12 mouse cellular contexts compared by ENCODE assay signal in the genomic region with DNA sequence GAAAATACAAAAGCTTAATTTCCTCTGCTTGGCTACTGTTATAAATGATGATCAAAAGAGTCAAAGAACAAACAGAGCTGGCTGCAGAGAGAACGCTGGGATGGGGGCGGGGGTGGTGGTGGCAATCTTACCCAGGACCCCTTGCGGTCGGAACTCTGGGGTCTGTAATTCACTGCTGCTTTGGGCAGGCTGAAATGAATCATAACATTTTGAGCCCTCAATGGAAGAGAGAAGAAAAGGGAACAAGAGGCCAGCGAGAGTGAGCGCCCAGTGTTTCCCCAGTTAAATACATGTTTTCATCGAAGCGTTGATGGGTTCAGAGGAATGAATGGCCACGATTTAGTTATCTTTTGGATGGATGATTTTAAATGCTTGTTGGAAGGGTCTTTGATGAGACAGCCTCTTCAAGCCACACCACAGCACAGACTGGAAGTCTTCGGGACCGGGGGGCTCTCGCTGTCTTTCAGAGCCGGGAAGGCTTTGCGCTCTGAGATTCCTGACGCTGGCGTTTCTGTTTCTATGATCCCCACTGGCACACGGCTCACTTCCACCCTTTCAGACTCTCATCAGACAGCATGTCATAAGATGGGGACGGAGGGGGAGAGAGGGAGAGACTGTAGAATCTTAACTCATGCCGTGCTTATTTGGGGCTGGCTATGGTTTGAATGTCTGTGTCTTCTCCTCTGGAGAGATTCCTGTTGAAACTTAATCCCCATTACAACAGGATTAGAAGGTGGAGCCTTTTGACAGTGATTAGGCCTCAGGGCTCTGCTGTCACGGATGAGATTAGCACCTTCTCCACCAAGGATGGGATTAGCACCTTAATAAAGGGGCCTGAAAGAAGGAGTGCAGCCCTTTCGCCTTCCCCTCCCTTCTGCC. TPM values are rescaled to one million over a fixed set of nuclear protein-coding genes. Genes with fewer than 3 reads are reported as not detected.
A peak's percentile ranks its signal among the peaks of the same experiment; 100 is the strongest.
DNase-seq lines count a peak whose midpoint lies in the region; ATAC-seq and TF ChIP-seq lines count a peak whose summit lies in the region.
"Had no signal": no experiment of that assay in that cellular context is flagged by ENCODE, and none has a peak within 500 bp of the region (broad histone marks: within the 10 kb centered on the region; RNA-seq: fewer than 3 reads in every experiment).

No protein-coding gene starts in this region.

- no peak for DNase-seq in heart, postnatal 4 days
- peak; percentile 54 for DNase-seq in embryonic facial prominence, embryonic 10.5 days (ENCODE audit: low spot score)
- peak; percentile 54 for DNase-seq in forebrain, postnatal 0 days
- DNase-seq in adrenal gland, adult 18-20 months (ENCODE audit: low spot score in 2 of 2): no peak
- no peak for DNase-seq in layer of hippocampus, adult 18-20 months (ENCODE audit: low spot score in 2 of 2)
- DNase-seq in lung, postnatal 36 days: no peak
- DNase-seq: adrenal gland, postnatal 10 days had no signal

- peak overlapping the region; percentile 41 for H3K4me3 ChIP-seq in heart, embryonic 15.5 days
- H3K4me3 ChIP-seq in embryonic facial prominence, embryonic 10.5 days: peak overlapping the region; percentile 52
- peak overlapping the region; percentile 30 for H3K4me3 ChIP-seq in forebrain, postnatal 0 days (ENCODE audit: low read depth, low read length)
- peak overlapping the region; percentile 30 for H3K4me3 ChIP-seq in midbrain, embryonic 13.5 days (replicated peaks)
- H3K4me3 ChIP-seq: erythroblast, embryonic 14.5 days; megakaryocyte, embryonic 14.5 days had no signal

- no peaks in the 10 kb centered on the region for H3K9me3 ChIP-seq in heart, embryonic 15.5 days (replicated peaks)
- no peaks in the 10 kb centered on the region for H3K9me3 ChIP-seq in embryonic facial prominence, embryonic 10.5 days
- no peaks in the 10 kb centered on the region for H3K9me3 ChIP-seq in forebrain, postnatal 0 days (ENCODE audit: low read length)
- H3K9me3 ChIP-seq in midbrain, embryonic 13.5 days: no peaks in the 10 kb centered on the region
- H3K9me3 ChIP-seq: megakaryocyte, embryonic 14.5 days had no signal

- peaks cover 59% of the 10 kb centered on the region for H3K27me3 ChIP-seq in heart, embryonic 15.5 days
- H3K27me3 ChIP-seq in embryonic facial prominence, embryonic 10.5 days (replicated peaks; ENCODE audit: low read depth, poor library complexity, severe bottlenecking): peaks cover 86% of the 10 kb centered on the region
- H3K27me3 ChIP-seq in forebrain, postnatal 0 days (ENCODE audit: insufficient read depth, low read length): peaks cover 22% of the 10 kb centered on the region
- H3K27me3 ChIP-seq in midbrain, embryonic 13.5 days: peaks cover 79% of the 10 kb centered on the region

- 8% methylated on average over 21 of the region's 21 CpGs for WGBS in heart, embryonic 15.5 days
- 5% methylated on average over 21 of the region's 21 CpGs for WGBS in embryonic facial prominence, embryonic 10.5 days
- WGBS in forebrain, postnatal 0 days: 4% methylated on average over 21 of the region's 21 CpGs
- 1% methylated on average over 21 of the region's 21 CpGs for WGBS in midbrain, embryonic 13.5 days

- peak overlapping the region; percentile 68 for H3K4me2 ChIP-seq in heart, embryonic 15.5 days
- H3K4me2 ChIP-seq in forebrain, postnatal 0 days (ENCODE audit: low read depth): peak overlapping the region; percentile 51
- peak overlapping the region; percentile 56 for H3K4me2 ChIP-seq in midbrain, embryonic 13.5 days (replicated peaks)

- H3K4me1 ChIP-seq in heart, embryonic 15.5 days (replicated peaks): peaks cover 8% of the 10 kb centered on the region; the same call in 1 of the 2 replicates
- peaks cover 18% of the 10 kb centered on the region for H3K4me1 ChIP-seq in embryonic facial prominence, embryonic 10.5 days
- no peaks in the 10 kb centered on the region; the same call in 1 of the 2 replicates for H3K4me1 ChIP-seq in forebrain, postnatal 0 days (ENCODE audit: insufficient read depth)
- H3K4me1 ChIP-seq in midbrain, embryonic 13.5 days (replicated peaks): peaks cover 23% of the 10 kb centered on the region
- H3K4me1 ChIP-seq: megakaryocyte, embryonic 14.5 days had no signal

- H3K9ac ChIP-seq in heart, embryonic 15.5 days: peak overlapping the region; percentile 38; the same call in 1 of the 2 replicates
- H3K9ac ChIP-seq in forebrain, postnatal 0 days: peak overlapping the region; percentile 48
- peak overlapping the region; percentile 48 for H3K9ac ChIP-seq in midbrain, embryonic 13.5 days (replicated peaks)

- ATAC-seq in heart, embryonic 15.5 days (replicated peaks; ENCODE audit: insufficient number of reproducible peaks, insufficient read depth, low FRiP score, low read depth): no peak
- peak; percentile 84 for ATAC-seq in forebrain, postnatal 0 days
- ATAC-seq in midbrain, embryonic 13.5 days: peak; percentile 93

- H3K36me3 ChIP-seq in heart, embryonic 15.5 days: no peaks in the 10 kb centered on the region
- no peaks in the 10 kb centered on the region for H3K36me3 ChIP-seq in embryonic facial prominence, embryonic 10.5 days (replicated peaks)
- no peaks in the 10 kb centered on the region for H3K36me3 ChIP-seq in forebrain, postnatal 0 days (ENCODE audit: insufficient read depth)
- no peaks in the 10 kb centered on the region for H3K36me3 ChIP-seq in midbrain, embryonic 13.5 days

- H3K27ac ChIP-seq in heart, embryonic 15.5 days: no peak overlapping the region
- H3K27ac ChIP-seq in embryonic facial prominence, embryonic 10.5 days (replicated peaks): peak overlapping the region; percentile 61
- H3K27ac ChIP-seq in forebrain, postnatal 0 days (ENCODE audit: low read depth, low read length): no peak overlapping the region; the same call in 1 of the 2 replicates
- H3K27ac ChIP-seq in midbrain, embryonic 13.5 days: peak overlapping the region; percentile 65

- no peak for TF ChIP-seq CTCF in forebrain, postnatal 0 days (IDR thresholded peaks at IDR 0.05; ENCODE audit: low read depth)

RNA-seq across cellular contexts. Expression of gene Msx2, which starts 17.8 kb away (rescaled TPM):
- polyA plus RNA-seq in heart, embryonic 15.5 days (2015; fragmentation: Nextera tagmentation; extraction: Ambion mirVana): 2.4 TPM in 2 replicates
- total RNA-seq in heart, postnatal 4 days (2021): under 1 TPM; 0.55 to 0.86 TPM
- polyA plus RNA-seq in embryonic facial prominence, embryonic 10.5 days (2016; fragmentation: Nextera tagmentation; extraction: Ambion mirVana): 41.4 and 57.6 TPM in 2 replicates
- 0.31 and 0.71 TPM in 2 replicates for total RNA-seq in forebrain, postnatal 0 days (2014; rRNA removed)
- polyA plus RNA-seq in forebrain, postnatal 0 days (2015; fragmentation: Nextera tagmentation; extraction: Ambion mirVana): 0.54 and 0.71 TPM in 2 replicates
- polyA plus RNA-seq in midbrain, embryonic 13.5 days (2015; fragmentation: Nextera tagmentation; extraction: Ambion mirVana): 1.6 TPM in 2 replicates
- total RNA-seq in adrenal gland, adult 18-20 months (2021): under 1 TPM; 0.27 to 0.58 TPM
- under 1 TPM; 0.32 to 0.38 TPM for total RNA-seq in layer of hippocampus, adult 18-20 months (2021)
- polyA plus RNA-seq: erythroblast, embryonic 14.5 days; spleen, adult 2 months had no signal

Comparison
In these comparisons a context has a peak if more than half of its experiments do, and no peak if none do; other contexts are left out.
1. H3K27ac ChIP-seq: peak in embryonic facial prominence, embryonic 10.5 days (single experiment) and midbrain, embryonic 13.5 days (single experiment); none in heart, embryonic 15.5 days (single experiment) and forebrain, postnatal 0 days (single experiment).
2. DNase-seq: peak in embryonic facial prominence, embryonic 10.5 days (single experiment) and forebrain, postnatal 0 days (single experiment); none in heart, postnatal 4 days (single experiment), adrenal gland, adult 18-20 months (0 of 2), layer of hippocampus, adult 18-20 months (0 of 2) and lung, postnatal 36 days (single experiment).
3. Peak in every context shown above with its lines, with median percentiles within 50 percentile points of each other: H3K4me2 ChIP-seq, H3K4me3 ChIP-seq and H3K9ac ChIP-seq.